Mouse (Mus musculus): Measurements from ENCODE around the gene Catsperd.
"Not testable (repeated sequence)": the region's sequence is repeated elsewhere in the genome, so short reads cannot be mapped to it uniquely, and the experiment has no call there.

The Catsperd gene

GRCm38 (mm10) chr17:56611323-56611722, 16.6 kb upstream of the Catsperd start:
- in situ Hi-C loops (cut with MboI; ENCODE audit: low pct_unique_long_range_greater_than_20kb in 1 of 2, low sequenced_read_pairs in 2 of 2, unreplicated experiment in 1 of 2), result no loop called here

GRCm38 (mm10) chr17:56611861-56612564, 15.9 kb upstream of the Catsperd start:
- in situ Hi-C loops (cut with MboI; ENCODE audit: low pct_unique_long_range_greater_than_20kb in 1 of 2, low sequenced_read_pairs in 2 of 2, unreplicated experiment in 1 of 2), result no loop called here

- in situ Hi-C loops (cut with MboI; ENCODE audit: low pct_unique_long_range_greater_than_20kb in 1 of 2, low sequenced_read_pairs in 2 of 2, unreplicated experiment in 1 of 2), result not testable (repeated sequence)
Measured at GRCm38 (mm10) chr17:56612565-56612939, 15.4 kb upstream of the Catsperd start.

DNA sequence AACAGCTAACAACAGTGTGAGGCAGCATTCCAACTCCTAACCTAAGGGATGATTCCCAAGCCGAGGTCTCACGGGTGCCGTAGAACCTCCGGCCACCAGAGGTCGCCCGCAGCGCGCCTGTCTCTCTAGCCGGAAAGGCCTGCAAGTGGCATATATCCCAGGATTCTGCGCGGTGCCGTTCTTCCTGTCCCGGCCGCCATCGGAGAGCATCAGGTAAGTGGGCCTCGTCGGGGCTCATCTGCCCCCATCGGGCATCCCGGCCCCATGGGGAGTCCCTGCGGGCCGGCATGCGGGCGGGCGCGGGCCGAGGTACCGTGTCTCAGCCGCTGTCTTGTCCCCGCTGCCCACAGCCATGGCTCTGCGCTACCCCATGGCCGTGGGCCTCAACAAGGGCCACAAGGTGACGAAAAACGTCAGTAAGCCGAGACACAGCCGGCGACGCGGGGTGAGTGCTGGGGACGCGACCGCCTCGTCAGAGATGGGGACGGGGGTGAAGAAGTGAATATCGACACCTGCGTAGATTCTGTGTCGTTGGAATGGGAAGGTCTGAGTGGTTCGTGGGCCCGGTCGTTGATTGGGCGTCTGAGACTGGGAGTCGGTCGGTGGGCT, 14.6 kb upstream of the Catsperd start, which contains the start of gene Rpl36:
Rpl36 (plus strand) TSS at position 181 of the 609 bp plus-strand sequence.
- in situ Hi-C loops (cut with MboI; ENCODE audit: low pct_unique_long_range_greater_than_20kb in 1 of 2, low sequenced_read_pairs in 2 of 2, unreplicated experiment in 1 of 2), result no loop called here

GRCm38 (mm10) chr17:56613893-56614292, 14.1 kb upstream of the Catsperd start:
- in situ Hi-C loops (cut with MboI; ENCODE audit: low pct_unique_long_range_greater_than_20kb in 1 of 2, low sequenced_read_pairs in 2 of 2, unreplicated experiment in 1 of 2), result not testable (repeated sequence)

DNA sequence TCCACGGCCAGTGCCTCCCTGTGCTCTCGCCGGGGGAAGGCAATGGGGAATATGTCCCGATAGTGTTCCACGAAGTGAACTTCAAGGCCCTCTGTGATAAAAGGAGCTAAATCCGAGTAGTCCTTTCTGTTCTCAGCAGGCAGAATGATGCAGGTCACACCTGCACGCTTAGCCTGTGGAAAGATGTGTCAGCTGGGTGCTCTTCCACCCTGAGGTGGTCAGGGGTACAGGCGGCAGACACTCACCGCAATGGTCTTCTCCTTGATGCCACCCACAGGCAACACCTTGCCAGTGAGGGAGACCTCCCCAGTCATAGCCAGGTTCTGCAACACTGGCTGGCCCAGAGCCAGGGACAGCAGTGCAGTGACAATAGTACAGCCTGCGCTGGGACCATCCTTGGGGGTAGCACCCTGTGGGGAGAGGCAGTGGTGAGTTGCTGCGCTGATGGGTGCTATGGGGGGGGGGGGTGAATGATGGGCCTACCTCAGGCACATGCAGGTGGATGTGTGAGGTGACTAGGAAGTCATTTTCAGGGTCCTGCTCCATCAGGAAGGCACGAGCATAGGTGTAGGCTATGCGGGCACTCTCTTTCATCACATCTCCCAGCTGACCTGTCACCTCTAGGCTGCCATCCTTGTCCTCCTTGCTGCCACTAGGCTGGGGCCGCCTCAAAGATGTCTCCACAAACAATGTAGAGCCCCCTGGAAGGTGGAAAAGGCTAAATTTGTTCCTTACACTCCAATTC, 13.4 kb upstream of the Catsperd start:
- in situ Hi-C loops (cut with MboI; ENCODE audit: low pct_unique_long_range_greater_than_20kb in 1 of 2, low sequenced_read_pairs in 2 of 2, unreplicated experiment in 1 of 2), result loop anchor here in 1 of 2 experiments (5.0 kb wide), 1 partner anchor 58 kb away; the partner anchor contains the start of gene Ranbp3

GRCm38 (mm10) chr17:56615136-56615784, 12.7 kb upstream of the Catsperd start:
- in situ Hi-C loops (cut with MboI; ENCODE audit: low pct_unique_long_range_greater_than_20kb in 1 of 2, low sequenced_read_pairs in 2 of 2, unreplicated experiment in 1 of 2), result loop anchor here in 1 of 2 experiments (5.0 kb wide), 1 partner anchor 57 kb away; the partner anchor contains the start of gene Ranbp3

- in situ Hi-C loops (cut with MboI; ENCODE audit: low pct_unique_long_range_greater_than_20kb in 1 of 2, low sequenced_read_pairs in 2 of 2, unreplicated experiment in 1 of 2), result loop anchor here in 1 of 2 experiments (5.0 kb wide), 1 partner anchor 57 kb away; the partner anchor contains the start of gene Ranbp3
Measured at GRCm38 (mm10) chr17:56615792-56616191, 12.2 kb upstream of the Catsperd start.

- in situ Hi-C loops (cut with MboI; ENCODE audit: low pct_unique_long_range_greater_than_20kb in 1 of 2, low sequenced_read_pairs in 2 of 2, unreplicated experiment in 1 of 2), result loop anchor here in 1 of 2 experiments (5.0 kb wide), 1 partner anchor 56 kb away; the partner anchor contains the start of gene Ranbp3
Measured at GRCm38 (mm10) chr17:56616725-56617124, 11.2 kb upstream of the Catsperd start.

DNA sequence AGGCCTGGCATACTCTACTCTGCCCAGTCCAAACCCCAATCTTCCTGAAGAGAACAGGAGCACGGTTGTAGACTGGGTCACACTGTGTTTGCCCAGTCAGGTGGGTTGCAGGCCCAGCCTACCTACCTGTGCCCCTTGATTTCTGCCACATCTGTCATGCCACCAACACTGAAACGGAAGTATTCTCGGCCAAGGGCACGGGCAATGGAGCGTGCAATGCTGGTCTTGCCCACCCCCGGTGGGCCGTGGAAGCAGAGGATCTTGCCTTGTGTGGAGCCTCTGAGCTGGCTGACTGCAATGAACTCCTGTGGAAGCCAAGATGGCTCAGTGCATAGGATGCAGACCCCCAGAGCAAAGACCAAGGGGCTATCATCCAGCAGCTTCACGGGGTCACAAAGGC, 10.3 kb upstream of the Catsperd start:
- in situ Hi-C loops (cut with MboI; ENCODE audit: low pct_unique_long_range_greater_than_20kb in 1 of 2, low sequenced_read_pairs in 2 of 2, unreplicated experiment in 1 of 2), result loop anchor here in 1 of 2 experiments (5.0 kb wide), 1 partner anchor 55 kb away; the partner anchor contains the start of gene Ranbp3

DNA sequence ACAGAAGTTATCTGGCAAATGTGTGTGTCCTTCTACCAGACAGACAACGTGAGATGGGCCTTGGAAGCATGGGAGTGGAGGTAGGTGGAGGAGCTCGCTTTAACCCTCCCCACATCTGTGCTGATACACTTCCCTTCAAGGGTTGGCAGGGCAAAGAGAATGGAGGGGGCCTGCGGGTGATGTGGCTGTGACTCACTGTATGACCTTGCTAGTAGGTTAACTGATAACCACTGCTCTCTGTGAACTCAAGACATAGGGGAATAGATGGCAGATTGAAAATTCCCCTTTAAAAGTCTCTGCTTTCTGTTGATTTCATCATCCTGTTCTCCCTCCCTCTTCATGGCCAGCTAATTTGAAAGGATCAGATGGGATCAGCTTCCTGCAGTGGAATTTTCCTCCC, 2.4 kb upstream of the Catsperd start:
- in situ Hi-C loops (cut with MboI; ENCODE audit: low pct_unique_long_range_greater_than_20kb in 1 of 2, low sequenced_read_pairs in 2 of 2, unreplicated experiment in 1 of 2), result no loop called here

DNA sequence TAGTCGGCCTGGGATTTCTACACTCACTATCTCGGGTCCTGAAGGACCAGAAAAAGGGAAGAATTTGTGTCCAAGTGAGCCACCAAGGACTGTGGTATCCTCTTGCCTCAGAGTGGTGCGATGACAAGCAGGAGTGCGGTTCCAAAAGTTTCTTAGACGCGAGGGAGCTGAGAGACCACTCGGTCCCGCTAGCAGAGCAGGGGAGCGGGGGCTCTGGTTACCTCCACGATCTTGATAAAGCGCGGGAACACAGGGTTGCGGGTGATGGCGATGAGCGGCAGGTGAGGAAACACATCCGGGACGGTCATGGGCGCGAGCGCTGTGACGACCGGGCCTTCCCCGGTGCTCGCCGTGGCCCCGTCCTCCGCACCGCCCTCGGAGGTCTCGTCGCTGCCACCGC, 1.7 kb upstream of the Catsperd start:
- in situ Hi-C loops (cut with MboI; ENCODE audit: low pct_unique_long_range_greater_than_20kb in 1 of 2, low sequenced_read_pairs in 2 of 2, unreplicated experiment in 1 of 2), result no loop called here

GRCm38 (mm10) chr17:56626754-56627470, 1.0 kb upstream of the Catsperd start, which contains the start of gene Lonp1:
TSS of gene Lonp1 (minus strand) at chr17:56626887.
- in situ Hi-C loops (cut with MboI; ENCODE audit: low pct_unique_long_range_greater_than_20kb in 1 of 2, low sequenced_read_pairs in 2 of 2, unreplicated experiment in 1 of 2), result no loop called here

DNA sequence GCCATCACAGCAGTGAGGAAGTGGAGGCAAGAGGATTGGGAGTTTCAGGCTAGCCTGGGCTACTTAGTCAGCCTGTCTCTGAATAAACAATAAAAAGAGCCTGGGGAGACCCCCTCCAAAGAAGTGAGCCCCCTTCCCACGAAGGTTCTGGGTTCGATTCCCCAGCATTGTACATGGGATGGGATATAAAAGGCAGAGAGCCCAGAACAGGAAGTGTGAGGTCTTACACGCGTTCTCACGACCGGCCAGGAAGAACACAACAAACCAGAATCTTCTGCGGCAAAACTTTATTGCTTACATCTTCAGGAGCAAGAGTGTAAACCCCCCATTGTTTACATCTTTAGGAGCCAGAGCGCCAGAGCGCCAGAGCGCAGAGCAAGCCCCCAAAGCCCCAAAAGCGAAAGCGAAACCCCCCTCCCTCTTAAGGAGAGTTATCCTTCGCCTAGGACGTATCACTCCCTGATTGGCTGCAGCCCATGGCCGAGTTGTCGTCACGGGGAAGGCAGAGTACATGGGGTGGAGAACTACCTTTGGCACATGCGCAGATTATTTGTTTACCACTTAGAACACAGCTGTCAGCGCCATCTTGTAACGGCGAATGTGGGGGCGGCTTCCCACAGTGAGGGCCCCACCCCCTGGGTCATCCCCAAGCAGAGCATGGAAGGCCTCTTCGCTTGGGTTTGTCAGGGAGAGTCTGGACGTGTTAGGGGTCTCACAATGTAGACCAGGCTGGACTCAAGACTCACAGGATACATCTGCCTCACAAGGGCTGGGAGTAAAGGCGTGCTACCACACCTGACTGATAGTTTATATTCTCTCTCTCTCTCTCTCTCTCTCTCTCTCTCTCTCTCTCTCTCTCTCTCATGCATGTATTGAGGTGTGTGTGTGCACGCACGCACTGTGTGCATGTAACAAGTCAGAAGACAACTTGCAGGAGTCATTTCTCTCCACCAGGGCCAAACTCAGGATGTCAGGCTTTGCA, 2.1 kb downstream of the Catsperd start:
- in situ Hi-C loops (cut with MboI; ENCODE audit: low pct_unique_long_range_greater_than_20kb in 1 of 2, low sequenced_read_pairs in 2 of 2, unreplicated experiment in 1 of 2), result not testable (repeated sequence)

DNA sequence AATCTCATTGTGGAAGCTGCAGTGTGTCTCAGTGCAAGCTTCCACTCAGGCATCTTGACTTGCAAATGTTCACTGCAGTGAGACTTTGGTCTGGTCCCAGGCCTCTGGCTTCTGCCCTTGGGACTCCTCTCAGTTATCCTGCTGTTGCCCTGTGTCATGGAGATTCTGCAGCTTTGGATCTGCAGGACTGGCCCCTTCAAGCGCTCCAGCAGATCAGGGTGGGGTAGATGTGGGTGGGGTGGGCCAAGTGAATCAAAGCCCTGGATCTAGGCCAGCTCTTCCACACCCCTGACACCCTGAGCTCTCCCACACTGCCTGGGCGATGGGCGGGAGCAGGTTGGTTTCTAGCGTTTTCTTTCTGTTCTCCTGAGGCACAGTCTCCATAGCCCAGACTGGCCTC, 3.9 kb downstream of the Catsperd start:
- in situ Hi-C loops (cut with MboI; ENCODE audit: low pct_unique_long_range_greater_than_20kb in 1 of 2, low sequenced_read_pairs in 2 of 2, unreplicated experiment in 1 of 2), result no loop called here

DNA sequence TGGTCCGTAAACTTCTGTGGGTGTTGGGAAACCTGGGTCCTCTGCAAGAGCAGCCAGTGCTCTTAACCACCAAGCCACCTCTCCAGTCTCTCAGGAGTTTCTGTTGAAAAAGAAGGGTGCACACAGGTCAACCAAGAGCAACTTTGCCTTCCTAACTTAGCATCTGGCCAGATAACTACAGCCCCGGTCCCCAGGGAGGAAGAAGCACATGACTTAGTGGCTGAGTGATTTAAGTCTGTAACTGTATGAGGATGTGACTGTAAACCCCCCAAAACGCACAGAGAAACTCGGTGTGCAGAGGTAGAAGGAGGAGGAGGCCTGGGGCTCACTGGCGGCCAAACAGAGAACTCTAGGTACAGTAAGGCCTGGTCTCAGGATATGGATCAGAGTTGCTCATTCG, 6.1 kb downstream of the Catsperd start:
- in situ Hi-C loops (cut with MboI; ENCODE audit: low pct_unique_long_range_greater_than_20kb in 1 of 2, low sequenced_read_pairs in 2 of 2, unreplicated experiment in 1 of 2), result no loop called here

DNA sequence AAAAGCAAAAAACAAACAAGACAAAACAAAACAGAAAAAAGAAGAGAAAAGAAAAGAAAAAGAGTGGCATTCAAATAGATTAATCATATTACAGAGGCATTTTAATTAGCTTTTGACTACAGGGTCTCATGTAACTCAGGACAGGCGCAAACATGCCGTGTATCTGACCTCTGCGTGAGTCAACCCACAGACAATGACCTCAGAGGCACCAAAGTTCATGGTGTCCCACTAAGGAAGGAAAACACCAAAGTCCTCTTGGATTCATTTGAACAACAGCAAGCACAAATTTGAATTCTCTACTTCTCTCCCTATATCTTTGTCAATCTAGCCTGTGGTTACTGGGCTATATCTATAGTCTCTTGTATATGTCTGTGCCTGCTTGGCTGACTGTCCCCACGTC, 15.3 kb downstream of the Catsperd start:
- in situ Hi-C loops (cut with MboI; ENCODE audit: low pct_unique_long_range_greater_than_20kb in 1 of 2, low sequenced_read_pairs in 2 of 2, unreplicated experiment in 1 of 2), result no loop called here
